ENCODE assay signal across 1 mouse cellular context in genomic region chr7:141326546-141327446, GRCm38 (mm10).
TF ChIP-seq lines count a peak whose summit lies in the region.

No protein-coding gene starts in this region.

TF ChIP-seq in CH12.LX, 34 proteins besides CTCF, POLR2A, EP300 and RAD21:
- TF ChIP-seq E2F4 (IDR thresholded peaks at IDR 0.05; ENCODE audit: insufficient replicate concordance, low read depth, low read length) (no peak), TBP (conservative IDR thresholded peaks at IDR 0.05; ENCODE audit: low read depth, low read length) (no peak), TCF12 (IDR thresholded peaks at IDR 0.05; ENCODE audit: low read depth, low read length) (0 out of 2 replicates have a peak, but pooled peaks have one; percentile 23), HCFC1 (IDR thresholded peaks at IDR 0.05; ENCODE audit: low read depth, low read length) (no peak), MEF2A (IDR thresholded peaks at IDR 0.05; ENCODE audit: borderline replicate concordance, low read depth, low read length) (no peak; the same call in 1 of the 2 replicates), ZNF384 (IDR thresholded peaks at IDR 0.05; ENCODE audit: low read depth, low read length) (no peak), MAFK (IDR thresholded peaks at IDR 0.05; ENCODE audit: insufficient replicate concordance, low read length) (no peak), MAX (IDR thresholded peaks at IDR 0.05; ENCODE audit: low read length) (peak; percentile 88), ZKSCAN1 (IDR thresholded peaks at IDR 0.05; ENCODE audit: borderline replicate concordance, low read depth, low read length) (no peak), KAT2A (IDR thresholded peaks at IDR 0.05; ENCODE audit: insufficient replicate concordance, low read length) (no peak)
